Mouse (Mus musculus): ENCODE data around the gene Chrm3.

Gene Chrm3

DNA sequence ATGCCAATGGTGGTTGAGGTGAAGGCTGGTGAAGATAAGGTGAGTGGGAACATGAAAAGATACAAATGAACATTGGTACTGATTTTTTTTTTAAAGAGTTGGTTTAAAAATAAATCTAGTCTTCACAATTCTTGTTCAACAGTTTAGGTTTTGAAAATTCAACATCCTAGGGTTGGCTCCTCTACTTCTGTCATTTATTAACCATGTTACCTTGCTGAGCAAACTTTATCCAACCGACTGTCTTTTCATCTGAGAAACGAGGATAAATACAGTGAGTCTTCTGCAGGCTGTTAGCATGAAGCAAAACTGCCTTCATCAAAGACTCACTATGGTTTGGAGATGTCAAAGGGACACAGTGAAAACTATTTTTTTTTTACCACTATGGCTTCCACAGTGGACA, 123.0 kb downstream of the Chrm3 start:
- in situ Hi-C loops (cut with MboI; ENCODE audit: unreplicated experiment in 2 of 2): no loop called here

DNA sequence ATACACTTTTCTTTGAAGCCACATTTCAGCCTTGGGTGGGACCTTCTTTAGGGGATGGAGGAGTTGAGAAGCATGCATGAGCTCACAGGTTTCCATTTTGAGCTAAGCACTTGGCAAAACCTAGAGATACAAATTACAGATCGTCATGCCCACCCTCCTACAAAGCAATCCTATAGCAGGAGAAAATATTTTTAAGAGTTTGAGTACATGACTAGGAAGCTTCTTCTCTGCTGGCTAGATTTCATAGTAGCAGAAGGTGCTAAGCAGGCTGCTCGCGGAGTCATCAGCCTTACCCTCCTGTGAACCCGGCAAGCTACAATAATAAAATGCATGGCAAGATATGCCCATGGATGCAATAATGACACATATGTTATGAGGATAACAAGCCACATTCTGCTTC, 124.4 kb downstream of the Chrm3 start:
- in situ Hi-C loops (cut with MboI; ENCODE audit: unreplicated experiment in 2 of 2): no loop called here

DNA sequence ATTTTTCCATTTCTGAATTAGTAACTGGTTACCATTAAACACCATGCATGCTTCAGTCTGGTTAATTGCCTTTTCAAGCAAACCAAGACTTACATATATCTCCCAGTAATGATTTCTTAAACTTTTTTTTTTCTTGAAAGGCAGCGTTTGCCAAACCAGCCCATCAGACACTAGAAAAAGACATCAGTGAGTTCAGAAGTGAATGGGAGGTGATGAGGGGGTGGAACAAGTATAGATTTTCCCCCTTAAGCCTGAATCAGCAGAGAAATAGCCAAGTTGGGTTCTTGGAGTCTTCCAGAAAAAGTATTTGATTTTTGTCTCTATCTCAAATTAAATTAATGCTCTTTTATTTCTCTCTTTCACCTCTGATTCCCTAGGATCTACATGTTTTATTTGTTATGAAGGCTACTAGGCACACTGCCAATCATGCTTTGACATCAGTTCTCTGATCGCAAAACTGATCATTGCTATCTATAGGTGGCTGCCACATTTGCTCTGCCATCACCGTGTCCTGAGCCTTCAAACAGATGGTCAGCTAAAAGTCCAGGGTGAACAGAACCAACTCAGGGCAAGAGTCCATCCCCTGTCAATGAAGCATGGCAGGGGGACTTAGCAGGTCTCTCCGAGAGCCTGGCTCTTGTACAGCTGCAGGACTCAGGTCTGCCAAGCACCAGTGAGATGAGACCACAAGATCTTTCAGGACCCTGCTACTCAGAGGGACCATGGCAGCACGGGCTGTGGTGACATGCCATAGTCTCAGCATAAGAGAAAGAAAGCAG, 125.1 kb downstream of the Chrm3 start:
- in situ Hi-C loops (cut with MboI; ENCODE audit: unreplicated experiment in 2 of 2): no loop called here

DNA sequence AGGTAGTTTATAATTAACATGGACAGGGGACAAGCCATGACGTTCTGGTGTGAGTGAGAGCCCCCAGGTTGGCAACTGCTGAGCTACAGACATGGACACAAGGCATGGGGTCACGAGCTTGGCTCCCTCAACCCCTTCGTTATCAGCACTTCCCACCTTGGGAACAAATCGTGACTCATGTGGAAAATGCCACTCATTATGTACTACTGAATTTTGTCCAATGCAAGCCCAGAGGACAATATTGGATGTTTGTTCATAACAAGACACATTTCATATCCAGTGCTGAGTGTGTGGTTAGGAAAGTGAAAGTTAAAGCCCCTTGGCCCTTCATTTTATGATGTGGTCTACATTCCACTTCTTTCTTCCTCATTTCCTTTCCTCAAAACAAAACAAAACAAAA, 140.2 kb downstream of the Chrm3 start:
- in situ Hi-C loops (cut with MboI; ENCODE audit: unreplicated experiment in 2 of 2): no loop called here

DNA sequence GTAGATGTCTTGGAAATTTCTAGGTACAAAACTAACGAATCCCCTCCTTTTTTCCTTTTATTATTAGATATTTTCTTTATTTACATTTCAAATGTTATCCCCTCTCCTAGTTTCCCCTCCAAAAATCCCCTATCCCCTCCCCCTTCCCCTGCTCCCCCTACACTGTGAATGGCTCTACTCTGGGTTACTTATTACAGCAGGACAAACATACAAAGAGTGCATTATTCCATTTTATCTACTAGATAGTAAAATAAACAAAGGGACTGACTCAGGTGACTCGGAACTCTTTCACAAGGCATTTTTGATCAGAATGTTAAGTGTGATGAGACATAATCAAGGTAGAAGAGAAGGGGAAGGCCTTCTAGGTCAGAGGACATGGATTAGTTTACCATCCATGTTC, 148.5 kb downstream of the Chrm3 start:
- in situ Hi-C loops (cut with MboI; ENCODE audit: unreplicated experiment in 2 of 2): no loop called here

DNA sequence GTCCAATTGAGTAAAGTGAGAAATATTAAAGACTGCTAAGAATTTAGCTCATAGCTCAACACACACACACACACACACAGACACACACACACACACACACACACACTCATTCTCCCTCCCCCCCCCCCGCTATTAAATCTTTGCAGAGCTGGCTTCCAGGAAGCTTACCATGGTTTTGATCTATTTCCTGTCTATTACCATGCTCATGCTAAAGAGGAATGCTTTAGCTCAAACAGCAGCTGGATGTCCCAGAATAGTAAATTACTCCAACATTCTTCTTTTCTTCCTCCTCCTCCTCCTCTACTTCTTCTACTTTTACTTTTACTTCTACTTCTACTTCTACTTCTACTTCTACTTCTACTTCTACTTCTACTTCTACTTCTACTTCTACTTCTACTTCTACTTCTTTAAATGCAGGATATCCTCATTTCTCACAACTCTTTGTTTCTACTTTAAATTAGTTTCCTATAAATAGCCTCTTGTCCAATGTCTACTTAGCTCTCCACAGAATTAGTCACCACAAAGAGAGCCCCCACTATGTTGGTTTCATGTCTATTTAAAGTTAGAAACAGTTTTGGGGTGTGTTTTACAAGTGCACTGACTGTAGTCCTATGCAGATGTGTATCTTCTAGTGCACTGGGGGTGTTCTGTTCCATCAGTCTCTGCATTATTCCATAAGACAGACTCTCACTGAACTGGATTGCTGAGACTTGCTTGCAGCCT, 150.0 kb downstream of the Chrm3 start:
- in situ Hi-C loops (cut with MboI; ENCODE audit: unreplicated experiment in 2 of 2): no loop called here

DNA sequence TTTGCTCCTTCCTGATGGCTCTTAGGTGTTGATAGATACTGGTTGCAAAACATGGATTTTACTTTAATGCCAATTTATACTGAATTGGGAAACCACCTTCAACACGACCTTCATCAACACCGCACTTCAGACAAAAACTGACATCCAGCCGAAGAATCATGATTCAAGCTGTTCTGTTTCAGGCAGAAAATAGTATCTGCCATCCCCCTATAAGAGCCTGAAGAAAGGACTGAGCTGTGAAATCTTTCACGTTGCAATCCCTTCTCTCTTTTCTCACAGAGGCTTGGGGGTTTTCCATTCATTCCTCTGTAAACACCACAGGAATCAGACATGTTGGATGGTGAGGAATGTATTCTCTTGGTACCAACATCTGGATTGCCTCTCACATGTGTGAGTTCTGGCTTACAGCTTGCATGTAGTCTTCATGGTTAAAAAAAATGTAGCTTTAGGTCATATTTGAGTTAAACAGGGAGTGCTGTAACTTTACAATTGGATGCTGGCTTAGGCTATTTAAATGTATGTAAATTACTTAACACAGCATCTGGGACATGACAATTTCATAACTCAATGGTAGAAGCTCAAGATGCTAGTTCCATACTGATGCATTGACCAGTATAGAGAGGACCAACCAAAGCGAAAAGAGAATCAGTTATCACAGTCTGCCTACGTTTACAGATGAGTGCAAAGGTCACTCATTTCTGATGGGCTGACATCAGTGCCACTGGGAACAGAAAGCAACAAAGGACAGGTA, 161.3 kb downstream of the Chrm3 start:
- in situ Hi-C loops (cut with MboI; ENCODE audit: unreplicated experiment in 2 of 2): no loop called here

DNA sequence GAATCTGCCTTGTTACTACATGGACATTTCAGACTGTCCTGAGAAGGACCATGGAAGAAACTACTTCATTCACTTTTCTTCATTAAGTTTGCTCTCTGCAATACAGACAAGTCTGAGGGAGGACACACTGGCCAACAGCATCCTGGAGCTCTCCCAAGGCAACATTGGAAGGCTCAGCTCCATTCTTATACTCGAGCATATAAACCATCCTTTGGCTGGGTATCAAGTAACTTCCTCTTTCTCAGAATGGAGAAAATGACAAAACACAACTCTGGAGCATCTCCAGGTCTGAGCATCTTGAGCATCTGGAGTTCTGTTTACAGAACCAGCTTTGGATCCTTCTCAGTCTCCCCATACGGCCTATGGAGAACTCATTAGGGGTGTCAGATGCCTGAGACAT, 170.8 kb downstream of the Chrm3 start:
- in situ Hi-C loops (cut with MboI; ENCODE audit: unreplicated experiment in 2 of 2): no loop called here

DNA sequence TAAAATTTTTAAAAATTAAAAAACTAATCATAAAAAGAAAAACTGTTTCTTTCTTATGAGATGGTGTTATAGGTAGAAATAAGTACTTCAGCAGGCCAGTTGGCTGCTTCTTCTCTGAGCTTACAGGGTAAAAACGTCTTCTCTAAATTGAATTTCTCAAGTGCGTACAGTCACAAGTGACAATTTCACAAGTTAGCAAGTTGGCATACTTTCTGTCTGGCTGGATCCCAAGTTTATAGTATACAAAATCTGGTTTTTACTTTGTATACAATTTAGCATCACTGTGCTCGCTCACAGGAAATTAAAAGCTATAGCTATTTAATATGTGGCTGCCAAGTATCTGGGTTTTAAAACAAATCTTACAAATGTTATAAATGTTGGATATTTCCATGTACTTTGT, 172.7 kb downstream of the Chrm3 start:
- in situ Hi-C loops (cut with MboI; ENCODE audit: unreplicated experiment in 2 of 2): no loop called here

DNA sequence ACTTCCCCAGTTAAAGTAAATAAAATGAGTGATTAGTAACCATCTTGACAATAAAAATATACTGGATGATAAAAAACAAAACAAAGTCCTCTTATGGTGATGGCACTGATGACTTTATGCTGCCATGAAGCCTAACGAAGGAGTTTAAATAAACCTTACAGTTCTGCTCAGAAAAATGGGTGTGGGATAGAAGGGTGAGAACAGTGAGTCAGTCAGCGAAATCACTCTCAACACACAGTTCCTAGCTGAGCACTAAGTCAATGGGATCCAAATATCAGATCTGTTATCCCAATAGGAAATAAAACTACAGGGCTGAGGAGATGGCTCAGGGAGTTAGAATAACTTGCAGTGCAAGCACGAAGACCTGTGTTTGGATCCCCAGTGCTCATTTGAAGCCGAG, 176.8 kb downstream of the Chrm3 start:
- in situ Hi-C loops (cut with MboI; ENCODE audit: unreplicated experiment in 2 of 2): no loop called here

DNA sequence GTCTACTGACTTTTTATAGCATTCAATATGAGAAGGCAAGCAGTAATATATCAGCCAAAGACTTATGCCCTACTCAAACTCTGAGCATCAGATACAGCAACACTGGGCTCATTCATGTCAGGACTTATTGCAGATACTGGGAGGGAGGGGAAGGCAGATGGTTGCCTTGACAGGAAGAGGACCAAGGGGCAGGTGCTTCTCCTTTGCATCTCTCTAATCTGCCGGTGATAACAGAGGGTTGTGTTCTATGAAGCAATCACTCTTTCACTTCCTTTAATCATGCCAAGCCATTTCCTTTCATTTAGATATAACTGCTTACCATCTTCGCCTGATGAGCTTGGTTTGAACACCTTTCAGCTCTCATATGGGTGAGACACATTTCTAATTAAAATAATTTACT, 177.9 kb downstream of the Chrm3 start:
- in situ Hi-C loops (cut with MboI; ENCODE audit: unreplicated experiment in 2 of 2): no loop called here

DNA sequence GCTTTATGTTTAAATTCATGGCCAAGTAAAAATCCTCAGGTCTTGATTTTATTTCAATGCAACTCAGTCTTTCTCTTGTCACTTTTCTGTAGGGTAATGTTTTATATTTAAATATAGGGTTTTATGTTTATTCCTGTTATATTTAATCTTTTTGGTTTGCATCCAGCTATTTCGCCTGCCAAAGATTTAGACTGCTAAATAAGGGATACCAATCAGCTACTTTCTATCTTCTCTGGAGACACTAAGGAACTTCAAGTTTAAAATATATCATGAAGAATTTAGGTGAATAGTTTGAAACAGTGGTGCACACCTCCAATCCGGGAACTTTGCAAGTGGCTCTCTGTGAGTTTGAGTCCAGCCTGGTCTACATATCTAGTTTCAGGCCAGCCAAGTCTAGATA, 190.1 kb downstream of the Chrm3 start:
- in situ Hi-C loops (cut with MboI; ENCODE audit: unreplicated experiment in 2 of 2): no loop called here

DNA sequence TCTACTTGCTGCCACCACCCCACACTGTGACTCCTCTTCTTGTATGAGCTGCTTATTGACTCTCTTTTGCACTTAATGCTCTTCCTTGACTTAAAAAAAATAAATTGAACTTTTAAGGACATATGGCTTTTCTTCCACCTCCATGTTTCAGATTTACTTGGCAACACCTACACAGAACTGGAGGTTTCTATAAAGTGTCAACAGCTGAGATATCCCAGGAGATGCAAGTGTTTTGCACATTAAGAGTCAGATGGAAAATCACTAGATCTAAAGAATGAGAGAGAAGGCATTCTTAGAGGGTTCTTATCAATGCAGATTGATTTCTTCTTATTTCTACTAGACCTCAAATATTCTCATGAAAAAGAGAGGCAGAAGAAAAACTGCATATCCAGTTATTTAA, 197.3 kb downstream of the Chrm3 start:
- in situ Hi-C loops (cut with MboI; ENCODE audit: unreplicated experiment in 2 of 2): no loop called here

DNA sequence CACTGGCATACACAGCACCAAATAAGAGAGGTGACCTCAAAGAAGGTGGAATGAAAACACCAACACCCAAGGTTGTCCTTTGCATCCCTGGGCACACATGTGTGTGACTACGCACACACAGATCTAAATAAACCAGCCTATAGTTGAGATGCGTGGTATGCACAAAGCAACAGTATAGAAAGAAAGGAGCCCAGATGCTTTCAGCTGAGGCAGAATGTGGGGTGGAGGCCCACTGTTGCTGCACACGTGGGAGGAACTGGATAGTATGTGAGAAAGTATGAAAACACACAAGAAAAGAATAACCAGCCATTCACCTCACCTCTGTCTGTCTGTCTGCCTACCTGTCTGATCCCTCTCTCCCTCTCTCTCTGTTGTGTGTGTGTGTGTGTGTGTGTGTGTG, 203.2 kb downstream of the Chrm3 start:
- in situ Hi-C loops (cut with MboI; ENCODE audit: unreplicated experiment in 2 of 2): no loop called here

DNA sequence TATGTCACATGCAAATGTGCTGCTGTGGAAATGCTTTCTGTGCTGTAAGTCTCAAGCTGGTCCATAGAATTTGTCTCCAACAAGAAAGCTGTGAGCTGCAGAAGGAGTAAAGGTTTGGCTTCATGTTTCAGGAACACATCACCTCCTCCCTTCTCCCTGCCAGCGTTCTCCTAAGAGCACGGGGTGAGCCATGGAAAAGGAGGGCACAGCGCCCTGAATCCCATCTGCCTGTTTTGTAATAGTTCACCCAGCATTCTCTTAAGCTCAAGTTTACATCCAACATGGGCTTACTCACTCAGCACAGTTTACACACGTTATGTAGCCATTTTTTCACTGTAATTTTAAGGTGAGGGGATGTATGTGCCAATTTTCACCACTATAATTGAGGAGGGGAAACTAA, 220.1 kb downstream of the Chrm3 start:
- in situ Hi-C loops (cut with MboI; ENCODE audit: unreplicated experiment in 2 of 2): no loop called here

DNA sequence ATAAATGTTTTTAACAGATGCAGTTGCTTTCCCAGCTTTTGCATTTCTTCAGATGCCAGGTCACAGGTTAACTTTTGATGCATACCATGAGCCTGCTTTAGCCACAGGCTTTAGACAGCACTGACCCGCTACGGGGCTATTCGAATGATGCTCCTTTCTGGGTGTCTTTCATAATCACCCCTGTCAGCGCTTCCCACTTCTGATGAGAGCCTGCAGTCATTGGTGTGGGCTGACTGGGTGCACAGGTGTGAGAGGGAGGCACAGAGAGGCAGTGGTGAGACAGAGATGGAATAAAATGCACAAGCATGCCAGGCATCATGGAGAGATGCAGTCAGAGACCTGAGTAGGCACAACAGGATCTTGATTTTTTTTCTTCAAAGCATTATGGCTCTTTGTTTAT, 221.8 kb downstream of the Chrm3 start:
- in situ Hi-C loops (cut with MboI; ENCODE audit: unreplicated experiment in 2 of 2): no loop called here

DNA sequence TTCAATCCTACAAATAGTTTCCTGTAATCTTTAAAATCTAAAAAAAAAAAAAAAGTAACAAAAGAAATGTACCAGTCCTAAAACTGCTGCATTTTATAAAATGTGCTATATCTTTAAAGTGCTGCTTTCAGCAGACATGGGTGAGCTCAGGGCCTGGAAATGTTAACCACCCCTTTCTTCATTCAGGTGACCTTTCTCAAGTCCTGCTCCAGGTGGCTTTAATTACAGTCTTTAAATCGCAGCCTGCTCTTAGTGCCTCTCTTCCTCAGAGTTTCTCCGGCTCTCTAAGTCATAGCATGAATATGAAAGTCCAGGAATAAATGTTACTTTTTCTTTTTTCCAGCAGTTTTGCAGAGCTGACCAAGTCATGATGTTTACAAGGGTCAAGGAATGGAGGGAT, 229.6 kb downstream of the Chrm3 start:
- in situ Hi-C loops (cut with MboI; ENCODE audit: unreplicated experiment in 2 of 2): no loop called here

DNA sequence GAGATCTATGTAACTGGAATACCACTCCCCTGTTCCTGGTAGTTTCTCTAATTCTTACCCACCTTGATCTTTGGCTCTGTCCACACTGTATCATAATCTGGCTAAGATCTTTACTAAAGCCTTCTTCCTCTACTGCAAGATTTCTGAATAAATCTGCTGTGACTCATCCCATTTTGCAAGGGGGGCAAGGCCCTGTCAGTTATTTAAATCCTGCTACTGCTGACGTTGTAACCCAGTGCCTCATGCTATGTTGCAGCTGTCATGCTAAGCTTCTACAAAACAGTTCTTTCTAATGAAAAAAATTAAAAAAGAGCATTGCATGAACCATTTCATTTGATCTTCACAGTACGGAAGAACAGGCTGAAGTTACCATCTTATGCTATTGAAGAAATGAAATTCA, 248.4 kb downstream of the Chrm3 start:
- in situ Hi-C loops (cut with MboI; ENCODE audit: unreplicated experiment in 2 of 2): no loop called here

DNA sequence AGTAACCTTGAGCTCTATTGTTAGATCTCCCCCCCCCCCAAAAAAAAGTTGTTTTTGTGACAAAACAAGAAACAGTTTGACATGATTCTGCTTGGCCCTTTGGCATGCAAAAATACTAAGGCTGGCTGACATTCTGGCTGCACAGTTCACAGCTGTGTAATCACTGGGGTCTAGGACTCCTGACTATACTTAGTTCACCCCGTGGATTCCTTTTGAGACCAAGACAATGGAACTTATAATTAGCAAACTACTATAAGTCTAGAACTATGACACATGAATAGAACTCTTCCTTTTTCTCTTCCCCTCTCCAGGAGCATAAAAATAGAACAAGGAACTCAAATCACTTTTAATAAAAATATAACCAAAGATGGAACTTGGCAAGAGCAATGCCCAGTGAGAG, 251.1 kb downstream of the Chrm3 start:
- in situ Hi-C loops (cut with MboI; ENCODE audit: unreplicated experiment in 2 of 2): no loop called here

DNA sequence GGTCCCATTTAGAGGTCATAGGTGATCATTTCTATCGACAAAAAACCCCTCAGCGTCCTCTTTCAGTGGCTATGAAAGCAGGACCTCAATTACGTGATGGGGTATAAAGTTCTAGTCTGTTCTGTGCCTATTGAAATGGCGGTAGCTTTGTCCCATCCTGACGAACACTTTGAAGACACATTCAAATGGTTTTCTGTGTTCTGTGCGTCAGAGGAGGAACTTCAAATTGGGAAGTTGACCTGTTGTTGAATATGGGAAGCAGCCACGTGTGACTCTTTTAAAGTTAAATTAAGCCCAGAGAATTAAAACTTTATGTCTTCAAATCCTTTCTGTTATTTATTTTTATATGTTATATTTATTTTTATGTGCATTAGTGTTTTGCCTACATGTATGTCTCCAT, 253.3 kb downstream of the Chrm3 start:
- in situ Hi-C loops (cut with MboI; ENCODE audit: unreplicated experiment in 2 of 2): no loop called here

DNA sequence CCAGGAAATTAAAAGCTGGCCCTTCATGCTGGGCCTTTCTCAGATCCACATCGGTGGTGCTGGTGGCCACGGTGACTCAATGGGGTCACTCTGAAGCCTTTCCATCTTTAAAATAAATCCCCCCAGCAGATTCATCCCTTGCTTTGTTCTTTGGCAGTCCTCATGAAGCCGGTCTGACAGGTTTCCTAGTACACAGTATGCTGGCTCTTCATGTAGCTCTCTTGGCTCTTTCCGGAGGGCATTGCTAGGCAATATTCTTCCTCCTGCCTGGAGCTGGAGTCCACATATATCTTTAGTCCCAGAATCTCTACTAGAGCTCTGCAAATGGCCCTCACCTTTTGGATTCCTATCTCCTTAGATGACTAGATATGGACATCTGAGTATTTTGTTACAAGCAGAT, 269.9 kb downstream of the Chrm3 start:
- in situ Hi-C loops (cut with MboI; ENCODE audit: unreplicated experiment in 2 of 2): no loop called here

DNA sequence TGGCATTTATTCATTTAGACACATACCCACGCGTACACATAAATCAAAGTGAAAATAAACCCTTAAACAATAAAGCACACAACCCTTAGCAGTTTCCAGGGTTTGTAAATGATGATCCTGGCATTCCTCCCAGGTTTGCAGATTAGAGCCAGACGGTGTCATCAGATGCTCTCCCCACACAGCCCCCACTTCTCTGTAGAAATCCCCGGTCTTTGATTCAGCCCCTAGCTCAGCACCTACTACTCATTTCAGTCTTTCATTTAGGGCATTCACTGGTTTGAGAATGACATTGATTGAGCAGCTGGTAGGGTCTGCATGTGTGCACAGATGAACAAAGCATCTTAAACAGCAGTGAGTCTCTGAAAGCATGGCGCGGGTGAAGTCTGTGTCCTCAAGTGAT, 274.3 kb downstream of the Chrm3 start:
- in situ Hi-C loops (cut with MboI; ENCODE audit: unreplicated experiment in 2 of 2): no loop called here

All from v-Abl transformed pro-B cells (cell line).